Mouse (Mus musculus): ENCODE measurements around the gene Erich6.
"Not testable (repeated sequence)": the region's sequence is repeated elsewhere in the genome, so short reads cannot be mapped to it uniquely, and the experiment has no call there.

The Erich6 gene

DNA sequence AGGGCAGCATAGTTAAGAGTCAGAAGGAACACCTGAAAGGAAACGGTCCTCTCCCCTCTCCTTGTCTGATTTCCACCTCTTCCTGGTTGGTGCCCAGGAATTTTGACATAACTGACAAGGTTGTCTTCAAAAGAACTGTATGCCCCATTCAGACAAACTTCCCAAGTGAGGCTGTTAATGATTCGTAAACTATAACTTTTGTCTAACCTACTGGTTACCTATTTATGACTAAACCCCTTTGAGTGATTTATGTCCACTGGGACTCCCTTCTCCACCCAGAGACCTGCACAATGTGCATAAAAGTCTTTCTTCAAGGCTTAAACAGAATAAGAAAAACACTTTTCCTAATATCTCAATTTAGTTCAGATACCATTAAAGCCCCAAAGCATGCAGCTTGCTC, 10.2 kb upstream of the Erich6 start:
- no peak for DNase-seq (ENCODE audit: extremely low spot score, low read depth, low spot score)

DNA sequence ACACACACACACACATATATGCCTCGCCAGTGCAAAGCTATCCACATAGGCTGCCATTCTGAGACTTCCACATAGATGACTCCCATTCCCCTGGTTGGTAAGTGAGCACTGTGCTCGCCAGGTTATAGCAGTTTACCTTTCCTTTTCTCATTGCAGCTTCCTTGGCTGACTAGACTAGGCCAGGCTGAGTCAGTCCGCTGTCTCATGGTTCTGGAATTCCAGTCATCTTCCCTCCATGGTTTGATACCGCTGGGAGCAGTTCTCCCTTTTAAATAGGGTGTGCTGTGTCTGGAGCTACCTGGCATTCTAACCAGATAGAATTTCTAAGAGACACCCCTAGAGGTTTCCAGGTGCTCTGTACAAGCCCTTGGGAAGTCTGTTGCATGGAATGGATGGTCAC, 9.2 kb upstream of the Erich6 start:
- no peak for DNase-seq (ENCODE audit: extremely low spot score, low read depth, low spot score)

DNA sequence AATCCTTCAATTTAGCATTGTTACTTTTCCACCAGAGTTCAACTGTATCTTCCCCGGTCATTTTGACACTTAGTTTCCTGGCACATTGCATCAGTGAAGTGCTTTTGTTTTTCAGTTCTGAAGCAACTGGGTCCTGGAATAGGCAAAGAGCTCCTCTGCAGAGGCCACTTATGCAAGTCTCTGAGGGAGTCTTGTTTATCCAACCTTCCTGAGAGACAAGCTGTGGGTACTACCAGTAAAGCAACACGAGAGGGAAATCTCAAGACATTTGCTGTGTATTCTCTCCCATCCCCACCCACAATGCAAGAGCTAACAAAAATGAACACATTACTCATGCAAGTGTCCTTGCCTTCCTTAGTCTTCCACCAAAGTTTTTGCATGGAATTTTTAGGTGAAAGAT, 5.3 kb downstream of the Erich6 start:
- DNase-seq (ENCODE audit: extremely low spot score, low read depth, low spot score): no peak

DNA sequence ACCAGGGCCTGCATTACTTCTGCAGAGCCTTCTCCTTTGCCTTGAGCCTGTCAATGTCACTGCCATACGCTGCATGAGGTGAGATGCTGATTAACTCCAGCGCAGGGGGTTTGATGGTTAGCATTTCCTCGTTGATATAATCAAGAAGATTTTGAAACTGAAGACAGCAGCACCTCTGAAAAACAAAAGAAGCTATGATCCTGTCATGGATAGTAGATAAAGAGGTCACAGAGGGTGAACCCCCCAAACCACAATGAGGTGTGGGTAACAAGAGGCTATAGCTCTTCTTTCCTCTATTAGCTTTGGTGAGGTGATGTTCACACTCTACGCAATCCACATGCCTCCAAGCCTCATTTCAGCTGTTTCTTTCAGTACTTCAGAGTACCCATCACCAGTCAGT, 12.0 kb downstream of the Erich6 start:
- DNase-seq (ENCODE audit: extremely low spot score, low read depth, low spot score): no peak

DNA sequence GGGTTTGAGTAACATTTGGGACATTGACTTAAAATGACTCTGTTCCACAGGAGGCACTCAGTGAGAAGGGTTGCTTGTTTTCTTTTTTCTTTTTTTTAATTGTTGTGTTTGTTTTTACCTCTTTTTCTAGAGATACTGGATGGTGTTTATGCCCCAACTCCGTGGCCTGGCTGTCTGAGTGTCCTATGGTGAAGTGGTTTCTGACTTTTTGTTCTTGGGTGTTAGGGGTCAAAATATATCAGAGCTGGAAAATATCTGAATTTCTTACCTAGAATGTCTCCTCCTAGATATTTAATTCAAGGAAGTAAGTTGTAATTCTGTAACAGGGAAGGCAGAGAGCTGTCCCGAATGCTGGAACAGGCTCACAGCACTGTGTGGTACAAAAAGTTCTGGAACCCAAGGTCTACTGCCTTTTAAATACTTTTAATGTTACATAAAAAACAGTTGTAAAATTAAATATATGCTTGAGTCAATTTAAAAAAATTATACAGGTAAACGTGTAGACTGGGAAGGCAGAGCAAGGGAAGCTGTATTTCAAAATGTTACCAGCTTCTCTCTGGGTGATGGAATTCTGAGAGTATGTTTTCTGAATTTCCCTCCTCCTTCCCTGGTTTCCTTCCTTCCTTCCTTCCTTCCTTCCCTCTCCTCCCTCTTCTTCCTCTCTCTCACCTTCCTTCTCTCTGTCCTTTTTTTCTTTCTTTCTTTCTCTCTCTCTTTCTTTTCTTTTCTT, 14.2 kb downstream of the Erich6 start:
- DNase-seq (ENCODE audit: extremely low spot score, low read depth, low spot score): no peak

DNA sequence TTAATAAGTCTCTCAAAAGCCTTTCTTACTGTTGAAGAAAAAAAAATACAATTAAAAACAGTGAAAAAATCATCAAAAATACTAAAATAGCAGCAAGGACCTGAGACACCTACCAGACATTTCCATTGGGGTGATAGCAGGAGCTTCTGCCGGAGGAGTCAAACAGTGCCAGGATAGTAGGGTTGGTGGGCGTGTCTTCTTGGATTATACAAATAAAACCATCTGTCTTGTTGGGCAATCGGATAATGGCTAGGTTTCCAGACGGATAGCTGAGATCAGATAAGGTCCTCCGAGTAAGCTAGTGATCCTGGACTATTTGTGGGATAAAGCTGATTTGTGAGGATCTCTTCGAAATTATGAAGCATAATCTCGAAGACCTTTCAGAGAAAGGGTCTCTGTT, 15.9 kb downstream of the Erich6 start:
- no peak for DNase-seq (ENCODE audit: extremely low spot score, low read depth, low spot score)

DNA sequence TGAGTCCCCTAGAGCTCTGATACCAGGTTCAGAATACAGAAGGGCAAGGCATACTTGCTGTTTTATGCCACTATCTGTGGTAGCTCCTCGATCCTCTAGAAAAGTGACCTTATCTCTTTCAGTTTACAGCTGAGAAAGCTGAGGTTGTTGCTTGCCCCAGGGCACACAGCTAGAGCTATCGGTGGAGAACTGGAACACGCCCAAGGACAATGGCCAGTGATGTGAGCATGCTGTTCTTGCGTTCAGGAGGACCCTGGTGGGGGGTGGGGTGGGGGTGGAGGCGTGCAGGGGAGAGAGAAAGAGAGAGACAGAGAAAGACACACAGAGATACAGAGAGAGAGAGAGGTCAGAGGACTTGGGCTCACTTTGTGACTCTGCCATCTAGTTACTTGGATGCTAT, 27.0 kb downstream of the Erich6 start:
- no peak for DNase-seq (ENCODE audit: extremely low spot score, low read depth, low spot score)

DNA sequence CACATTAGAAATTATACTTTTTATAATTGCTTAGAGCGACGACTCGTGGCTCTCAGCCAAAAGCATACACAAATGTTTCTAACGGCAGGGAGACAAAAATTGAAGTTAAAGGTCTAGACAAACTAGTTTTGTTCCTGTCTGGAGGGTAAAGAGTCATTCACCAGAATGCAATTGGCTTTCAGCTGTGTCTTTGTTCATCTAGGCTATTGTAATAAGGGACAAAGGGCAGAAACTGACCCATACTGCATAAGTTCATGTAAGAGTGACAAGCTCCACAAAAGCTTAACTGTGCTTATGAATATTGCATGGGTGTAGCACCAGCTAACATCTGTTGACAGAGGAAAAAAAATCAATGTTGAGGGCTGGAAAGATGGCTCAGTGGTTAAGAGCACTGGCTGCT, 28.5 kb downstream of the Erich6 start:
- DNase-seq (ENCODE audit: extremely low spot score, low read depth, low spot score): no peak

DNA sequence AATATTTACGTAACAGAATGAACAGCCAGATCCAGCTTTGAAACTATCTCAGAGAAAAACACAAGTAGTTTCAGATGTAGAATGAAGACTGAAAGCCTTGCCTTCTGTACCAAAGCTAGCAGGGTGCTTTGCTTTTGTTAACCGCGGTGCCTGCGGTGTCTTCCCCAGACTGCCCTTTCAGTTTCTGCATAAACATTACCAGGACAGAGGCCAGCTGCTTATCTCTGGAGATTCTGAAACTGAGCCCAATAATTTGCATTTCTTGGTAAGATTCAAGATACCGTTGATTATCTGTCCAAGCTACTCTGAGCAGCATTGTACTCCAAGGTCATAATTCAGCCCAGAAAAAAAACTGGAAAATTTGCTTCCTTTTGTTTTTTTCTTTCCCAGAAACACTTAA, 43.4 kb downstream of the Erich6 start:
- DNase-seq (ENCODE audit: extremely low spot score, low read depth, low spot score): no peak

DNA sequence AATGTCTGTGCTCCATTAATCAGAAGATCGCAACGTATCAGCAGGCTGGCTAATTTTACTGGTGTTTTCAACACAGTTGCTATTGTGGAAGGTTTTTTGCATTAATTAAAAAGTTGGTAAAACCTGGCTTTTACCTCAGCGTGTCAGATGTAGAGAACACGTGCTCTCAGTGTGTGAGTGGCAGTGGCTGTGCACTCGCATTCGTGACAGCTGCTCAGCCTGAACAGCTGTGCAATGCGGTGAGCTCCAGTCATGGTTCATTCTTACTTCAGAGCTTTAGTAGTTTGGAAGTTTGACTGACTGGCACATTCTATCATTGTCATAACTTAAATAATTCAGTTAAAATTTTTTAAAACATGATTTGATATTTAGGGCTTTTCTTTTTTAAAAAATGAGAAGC, 44.3 kb downstream of the Erich6 start:
- not testable (repeated sequence) for DNase-seq (ENCODE audit: extremely low spot score, low read depth, low spot score)

DNA sequence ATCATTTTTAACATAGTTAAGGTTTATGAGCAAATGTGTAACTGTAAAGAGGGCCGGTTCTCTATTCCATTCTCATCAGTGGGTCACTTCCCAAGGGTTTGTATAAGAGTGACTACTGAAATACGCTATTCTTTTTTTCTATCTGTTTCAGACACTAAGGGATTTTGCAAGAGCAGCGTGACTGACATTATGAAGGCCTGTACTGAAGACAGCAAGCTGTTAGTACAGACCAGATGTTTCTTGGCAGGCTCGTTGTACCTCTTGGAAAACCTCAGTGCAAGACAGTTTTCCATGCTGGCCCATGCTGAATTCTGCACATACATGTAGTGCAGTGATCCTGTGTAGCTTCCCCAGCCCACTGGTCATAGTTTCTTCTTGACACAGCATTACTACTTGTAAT, 46.5 kb downstream of the Erich6 start:
- not testable (repeated sequence) for DNase-seq (ENCODE audit: extremely low spot score, low read depth, low spot score)

DNA sequence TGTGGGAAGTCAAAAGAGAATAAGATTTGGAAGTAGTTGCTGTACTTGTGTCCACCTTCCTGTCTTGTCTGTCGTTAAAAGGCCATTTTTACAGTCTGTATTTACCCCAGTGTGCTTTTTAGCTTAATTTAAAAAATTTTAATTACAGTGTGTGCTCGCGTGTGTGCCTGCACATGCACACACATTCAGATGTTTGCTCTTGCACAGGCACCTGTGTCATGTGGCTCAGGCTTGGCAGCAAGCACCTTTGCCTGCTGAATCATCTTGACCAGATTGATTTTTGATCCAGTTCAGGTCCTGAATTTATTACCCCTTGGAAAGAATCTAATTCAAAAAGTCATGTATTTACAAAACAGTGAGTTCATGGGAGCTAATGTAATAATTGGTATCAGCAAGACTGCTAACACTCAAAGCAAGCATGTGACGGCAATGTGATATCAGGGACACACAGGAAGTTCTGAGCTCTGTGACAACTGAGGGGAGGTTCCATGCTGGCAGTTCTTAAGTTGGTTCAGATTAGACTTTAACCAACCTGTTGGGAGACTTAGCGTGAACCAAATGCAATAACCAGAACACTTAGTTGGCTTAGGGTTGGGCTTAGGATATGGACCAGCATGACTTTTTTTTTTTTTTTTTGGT, 54.1 kb downstream of the Erich6 start:
- no peak for DNase-seq (ENCODE audit: extremely low spot score, low read depth, low spot score)

DNA sequence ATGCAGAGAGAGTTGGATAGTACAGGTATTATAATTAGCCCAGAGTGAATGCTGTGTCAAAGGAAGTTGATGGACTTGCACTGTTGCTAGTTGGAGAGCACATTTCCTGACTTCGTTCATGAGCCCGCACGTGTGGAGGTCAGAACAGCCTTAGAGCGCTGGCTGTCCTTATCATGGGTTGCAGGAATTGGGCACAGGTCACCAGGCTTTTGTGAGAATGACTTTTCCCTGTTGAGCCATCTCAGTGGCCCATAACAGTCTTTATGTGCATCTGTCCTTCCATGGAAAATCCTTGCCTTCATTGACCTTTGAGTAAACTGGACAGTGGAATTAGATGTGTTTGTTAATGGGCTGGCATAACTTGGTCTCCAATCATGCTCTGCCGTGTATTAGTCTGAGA, 54.7 kb downstream of the Erich6 start:
- no peak for DNase-seq (ENCODE audit: extremely low spot score, low read depth, low spot score)

DNA sequence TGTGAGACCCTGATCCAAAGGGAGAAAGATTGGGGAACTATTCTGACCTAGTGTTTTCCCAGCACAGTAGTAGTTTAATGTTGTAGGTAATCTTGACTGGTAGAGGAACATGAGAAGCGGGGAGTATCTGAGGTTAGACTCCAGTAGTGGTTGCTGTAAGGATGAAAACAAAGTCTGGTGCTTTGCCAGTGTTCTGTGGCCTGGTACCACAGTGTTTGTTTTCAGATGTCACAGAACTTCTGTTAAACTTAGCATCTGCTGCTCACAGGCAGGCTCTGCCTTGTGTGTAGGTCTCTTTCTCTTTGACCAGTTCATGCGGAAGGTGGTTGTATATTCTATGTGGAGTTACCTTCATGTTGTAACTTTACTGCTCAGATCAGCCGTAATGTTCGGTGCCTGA, 55.5 kb downstream of the Erich6 start:
- DNase-seq (ENCODE audit: extremely low spot score, low read depth, low spot score): no peak

DNA sequence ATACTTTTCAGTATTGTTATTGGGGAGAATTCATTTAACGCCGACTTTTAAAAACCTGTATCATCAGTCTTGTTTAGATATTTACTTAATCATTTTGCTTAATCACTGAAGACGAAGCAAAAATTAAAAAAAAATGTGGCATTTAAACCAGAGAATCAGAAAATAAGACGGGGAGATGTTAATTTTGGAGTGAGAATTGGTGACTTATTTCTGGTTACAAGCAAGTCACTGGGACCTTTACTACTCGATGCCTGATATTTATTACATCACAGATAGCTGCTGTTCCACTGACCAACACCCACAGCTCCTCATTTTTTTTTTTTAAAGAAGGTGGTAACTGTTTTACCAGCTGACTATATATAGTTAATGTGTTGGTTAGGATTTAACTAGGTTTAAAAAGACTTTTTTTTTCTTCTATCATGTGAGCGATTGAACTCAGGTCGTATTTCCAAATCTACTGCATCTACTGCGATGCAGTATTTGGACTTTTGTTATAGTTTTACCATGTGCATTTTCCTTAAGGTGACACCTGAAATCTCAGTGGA, 59.4 kb downstream of the Erich6 start:
- peak; percentile 2 for DNase-seq (ENCODE audit: extremely low spot score, low read depth, low spot score)

DNA sequence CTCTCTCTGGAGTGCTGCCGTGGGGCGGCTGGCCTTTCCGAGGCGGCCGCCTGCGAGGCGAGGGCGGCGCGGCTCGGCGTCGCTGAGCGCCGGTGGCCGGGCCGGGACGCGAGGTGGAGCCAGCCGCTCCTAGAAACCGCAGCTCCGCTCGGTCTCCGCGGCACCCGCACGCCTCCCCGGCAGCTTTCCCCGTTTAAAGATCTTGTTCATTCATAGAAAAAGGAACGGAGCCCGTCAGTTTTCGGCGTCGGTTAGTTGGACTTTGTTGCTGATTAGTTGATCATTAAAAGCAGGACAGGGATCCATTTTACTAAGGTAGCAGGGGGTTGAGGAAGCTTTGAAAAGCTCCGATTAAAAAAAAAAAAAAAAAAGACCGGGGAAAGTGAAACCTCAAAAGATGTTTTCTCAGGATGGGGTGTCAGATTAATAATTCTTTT, 59.9 kb downstream of the Erich6 start:
- peak; percentile 12 for DNase-seq (ENCODE audit: extremely low spot score, low read depth, low spot score)

DNA sequence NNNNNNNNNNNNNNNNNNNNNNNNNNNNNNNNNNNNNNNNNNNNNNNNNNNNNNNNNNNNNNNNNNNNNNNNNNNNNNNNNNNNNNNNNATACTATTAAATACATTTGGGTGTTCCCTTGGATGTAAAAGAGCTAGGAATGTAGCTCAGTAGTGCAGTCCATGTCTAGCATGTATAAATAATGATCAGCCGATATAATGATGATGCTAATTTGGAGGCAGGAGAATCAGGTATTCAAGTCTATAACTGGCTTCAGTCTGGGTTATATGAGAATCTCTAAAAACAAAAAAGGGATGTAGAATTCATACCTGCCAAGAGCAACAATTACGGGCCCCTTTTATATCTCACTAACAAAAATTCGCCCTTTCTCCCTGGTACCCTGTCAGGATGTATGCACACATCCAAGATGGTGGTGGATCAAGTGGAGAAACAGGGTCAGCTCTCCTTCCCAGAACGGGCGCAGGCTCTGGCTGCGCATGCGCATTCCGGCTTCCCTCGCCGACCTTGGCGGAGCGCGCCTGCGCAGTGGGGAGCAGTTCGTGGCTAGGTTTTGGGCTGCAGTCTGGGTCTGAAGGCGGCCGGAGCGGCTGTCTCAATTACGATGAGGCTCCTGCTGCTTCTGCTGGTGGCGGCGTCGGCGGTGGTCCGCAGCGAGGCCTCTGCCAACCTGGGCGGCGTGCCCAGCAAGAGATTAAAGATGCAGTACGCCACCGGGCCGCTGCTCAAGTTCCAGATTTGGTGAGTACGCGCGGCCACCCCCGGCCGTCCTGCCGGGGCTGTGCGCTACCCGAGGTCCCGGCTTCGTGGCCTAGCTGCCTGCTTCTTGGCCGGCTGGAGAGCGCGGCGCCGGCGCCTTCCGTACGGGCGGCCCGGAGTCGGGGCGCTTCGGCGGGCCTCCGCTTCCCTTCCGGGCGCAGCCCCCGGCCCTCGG, 60.6 kb downstream of the Erich6 start, which contains the start of gene Selenot:
Gene Selenot (plus strand): TSS at position 500 of the 930 bp plus-strand sequence.
- peak; percentile 97 for DNase-seq (ENCODE audit: extremely low spot score, low read depth, low spot score)

DNA sequence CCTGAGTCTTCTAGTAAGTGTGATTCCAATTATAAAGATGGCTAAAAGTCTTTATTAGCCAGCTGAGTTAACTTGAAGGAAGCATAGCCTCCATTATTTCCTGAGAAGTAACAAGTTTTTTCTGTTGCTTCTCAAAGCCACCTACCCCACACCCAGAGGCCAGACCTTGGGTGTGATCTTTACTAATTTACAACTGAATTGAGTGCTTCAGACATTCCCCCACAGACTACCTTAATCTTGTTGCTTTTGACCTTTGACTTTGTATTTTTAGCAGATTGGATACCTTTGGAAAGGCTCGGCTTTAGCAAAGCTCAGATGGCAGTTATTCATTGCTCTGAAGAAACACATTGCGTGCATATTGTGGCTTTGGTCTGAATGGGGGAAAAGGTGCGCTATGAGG, 66.2 kb downstream of the Erich6 start:
- DNase-seq (ENCODE audit: extremely low spot score, low read depth, low spot score): no peak
